Mouse (Mus musculus): ENCODE results near the gene Rgs14. TPM values are rescaled to one million over a fixed set of nuclear protein-coding genes. Genes with fewer than 3 reads are reported as not detected.

Gene Rgs14
- polyA plus RNA-seq, 1 experiment, result 0.10 TPM

- Histone ChIP-seq H3K27ac (ENCODE audit: control insufficient read depth, insufficient read depth, low read depth, low read length) (no peak overlapping the region), H3K27me3 (ENCODE audit: control insufficient read depth, insufficient read depth, low read length) (no peaks in the 10 kb centered on the region), H3K4me1 (ENCODE audit: control insufficient read depth, insufficient read depth, low read length) (peaks cover 3% of the 10 kb centered on the region; the same call in 1 of the 2 replicates), H3K4me3 (ENCODE audit: control insufficient read depth, low read depth, low read length) (no peak overlapping the region), H3K36me3 (ENCODE audit: control insufficient read depth, insufficient read depth, low read length) (no peaks in the 10 kb centered on the region)
- TF ChIP-seq CTCF (IDR thresholded peaks at IDR 0.05; ENCODE audit: control insufficient read depth, insufficient read depth, insufficient replicate concordance, low read depth, low read length) (no peak), POLR2A (IDR thresholded peaks at IDR 0.05; ENCODE audit: control insufficient read depth, low read depth, low read length) (no peak)
Measured at GRCm38 (mm10) chr13:55430566-55430965, 61.0 kb downstream of the Rgs14 start.

- Histone ChIP-seq H3K27me3 (ENCODE audit: control insufficient read depth, insufficient read depth, low read length) (no peaks in the 10 kb centered on the region), H3K4me1 (ENCODE audit: control insufficient read depth, insufficient read depth, low read length) (peaks cover 3% of the 10 kb centered on the region; the same call in 1 of the 2 replicates), H3K27ac (ENCODE audit: control insufficient read depth, insufficient read depth, low read depth, low read length) (no peak overlapping the region), H3K36me3 (ENCODE audit: control insufficient read depth, insufficient read depth, low read length) (no peaks in the 10 kb centered on the region), H3K4me3 (ENCODE audit: control insufficient read depth, low read depth, low read length) (no peak overlapping the region)
- TF ChIP-seq CTCF (IDR thresholded peaks at IDR 0.05; ENCODE audit: control insufficient read depth, insufficient read depth, insufficient replicate concordance, low read depth, low read length) (no peak), POLR2A (IDR thresholded peaks at IDR 0.05; ENCODE audit: control insufficient read depth, low read depth, low read length) (no peak)
Measured at GRCm38 (mm10) chr13:55431889-55432685, 62.6 kb downstream of the Rgs14 start.

Other genes starting within 250 kb of the Rgs14 start
- not detected in 2 replicates for gene Gm17617, start 236.2 kb upstream of the Rgs14 start, polyA plus RNA-seq (2012; rRNA removed)
- 2.9 and 3.0 TPM in 2 replicates for gene Fgfr4, start 217.1 kb upstream of the Rgs14 start, polyA plus RNA-seq (2012; rRNA removed)
- gene Nsd1, start 159.9 kb upstream of the Rgs14 start, polyA plus RNA-seq (2012; rRNA removed), result 9.0 and 9.5 TPM in 2 replicates
- gene Prelid1, start 49.2 kb upstream of the Rgs14 start, polyA plus RNA-seq (2012; rRNA removed), result 32.7 and 40.0 TPM in 2 replicates
- 33.4 and 37.0 TPM in 2 replicates for gene Rab24, start 47.8 kb upstream of the Rgs14 start, polyA plus RNA-seq (2012; rRNA removed)
- 2.3 and 2.4 TPM in 2 replicates for gene Mxd3, start 39.9 kb upstream of the Rgs14 start, polyA plus RNA-seq (2012; rRNA removed)
- 43.7 and 44.8 TPM in 2 replicates for gene Lman2, start 6.9 kb upstream of the Rgs14 start, polyA plus RNA-seq (2012; rRNA removed)
- 0.16 and 0.22 TPM in 2 replicates for gene Slc34a1, start 28.5 kb downstream of the Rgs14 start, polyA plus RNA-seq (2012; rRNA removed)
- 279 and 352 TPM in 2 replicates for gene Pfn3, start 45.5 kb downstream of the Rgs14 start, polyA plus RNA-seq (2012; rRNA removed)
- gene F12, start 57.1 kb downstream of the Rgs14 start, polyA plus RNA-seq (2012; rRNA removed), result 3.0 and 3.4 TPM in 2 replicates
- 7.8 and 8.4 TPM in 2 replicates for gene Grk6, start 75.3 kb downstream of the Rgs14 start, polyA plus RNA-seq (2012; rRNA removed)
- gene Prr7, start 94.5 kb downstream of the Rgs14 start, polyA plus RNA-seq (2012; rRNA removed), result 20.3 and 24.9 TPM in 2 replicates
- gene Dbn1, start 118.4 kb downstream of the Rgs14 start, polyA plus RNA-seq (2012; rRNA removed), result 89.3 and 101 TPM in 2 replicates
- 7.6 and 14.5 TPM in 2 replicates for gene Pdlim7, start 143.9 kb downstream of the Rgs14 start, polyA plus RNA-seq (2012; rRNA removed)
- 2.3 TPM in 2 replicates for gene Dok3, start 159.6 kb downstream of the Rgs14 start, polyA plus RNA-seq (2012; rRNA removed)
- gene Ddx41, start 166.9 kb downstream of the Rgs14 start, polyA plus RNA-seq (2012; rRNA removed), result 52.0 and 58.5 TPM in 2 replicates
- 28.5 and 28.8 TPM in 2 replicates for gene Fam193b, start 201.4 kb downstream of the Rgs14 start, polyA plus RNA-seq (2012; rRNA removed)
- gene Tmed9, start 204.0 kb downstream of the Rgs14 start, polyA plus RNA-seq (2012; rRNA removed), result 35.4 and 36.5 TPM in 2 replicates
- 13.0 and 15.6 TPM in 2 replicates for gene B4galt7, start 230.2 kb downstream of the Rgs14 start, polyA plus RNA-seq (2012; rRNA removed)